Mouse (Mus musculus) intestine, postnatal 0 days (tissue): ENCODE measurements around the gene Usp29. TPM values are rescaled to one million over a fixed set of nuclear protein-coding genes. Genes with fewer than 3 reads are reported as not detected.

Experiments
- ATAC-seq: fragments of 200-750 bp; cut with Nextera tagmentation; 2 replicates; pipeline ENCODE4 v1.8.0; 2017; ENCODE audit warnings: mild to moderate bottlenecking, moderate TSS enrichment, moderate library complexity
- H3K27ac ChIP-seq: fragments of 300-500 bp; sonication (generic); 2 replicates; pipeline ENCODE4 v1.5.1; 2014; ENCODE audit warnings: mild to moderate bottlenecking, low read depth, low read length, moderate library complexity
- H3K27me3 ChIP-seq: fragments of 300-500 bp; sonication (generic); replicated peaks from 2 replicates; pipeline ENCODE4 v1.6.1; 2014; ENCODE audit warnings: low read length, mixed read lengths; ENCODE audit not compliant: control insufficient read depth, insufficient read depth
- H3K36me3 ChIP-seq: fragments of 300-500 bp; sonication (generic); 2 replicates; pipeline ENCODE4 v1.6.1; 2014; ENCODE audit warnings: mild to moderate bottlenecking, moderate library complexity; ENCODE audit not compliant: control insufficient read depth, insufficient read depth
- H3K4me1 ChIP-seq: fragments of 300-500 bp; sonication (generic); replicated peaks from 2 replicates; pipeline ENCODE4 v1.6.1; 2014; ENCODE audit warnings: antibody characterized with exemption, low read length, mixed read lengths; ENCODE audit not compliant: control insufficient read depth, insufficient read depth
- H3K4me2 ChIP-seq: fragments of 300-500 bp; sonication (generic); replicated peaks from 2 replicates; pipeline ENCODE4 v1.6.1; 2014; ENCODE audit warnings: low read depth, mild to moderate bottlenecking, moderate library complexity
- H3K4me3 ChIP-seq: fragments of 300-500 bp; sonication (generic); 2 replicates; pipeline ENCODE4 v1.5.1; 2014; ENCODE audit warnings: low read depth, low read length
- H3K9ac ChIP-seq: fragments of 300-500 bp; sonication (generic); 2 replicates; pipeline ENCODE4 v1.6.1; 2014; ENCODE audit warnings: mild to moderate bottlenecking, low read depth, low read length
- H3K9me3 ChIP-seq: fragments of 300-500 bp; sonication (generic); 2 replicates; pipeline ENCODE4 v1.6.1; 2016; ENCODE audit warnings: mixed run types; ENCODE audit not compliant: control insufficient read depth
- CTCF ChIP-seq: sonication (generic); IDR thresholded peaks from 2 replicates; pipeline ENCODE4 v1.5.1; 2016; ENCODE audit warnings: low read depth, mild to moderate bottlenecking, control low read depth, antibody characterized with exemption, moderate library complexity
- WGBS: fragments of 180-500 bp; shearing (Covaris S2); extraction: QIAGEN DNeasy Blood & Tissue Kit; methylation state at CpG from one replicate; pipeline ENCODE4 v1.1.7; 2014; 5-methylcytosine and 5-hydroxymethylcytosine counted together
- polyA plus RNA-seq: library from polyadenylated mRNA; unstranded; fragments of >200 nt; fragmentation: Nextera tagmentation; extraction: Ambion mirVana; gene quantifications from 2 replicates; pipeline ENCODE4 v1.2.1, GENCODE M21; 2015

Usp29 gene
- 0.68 and 0.71 TPM in 2 replicates for polyA plus RNA-seq

DNA sequence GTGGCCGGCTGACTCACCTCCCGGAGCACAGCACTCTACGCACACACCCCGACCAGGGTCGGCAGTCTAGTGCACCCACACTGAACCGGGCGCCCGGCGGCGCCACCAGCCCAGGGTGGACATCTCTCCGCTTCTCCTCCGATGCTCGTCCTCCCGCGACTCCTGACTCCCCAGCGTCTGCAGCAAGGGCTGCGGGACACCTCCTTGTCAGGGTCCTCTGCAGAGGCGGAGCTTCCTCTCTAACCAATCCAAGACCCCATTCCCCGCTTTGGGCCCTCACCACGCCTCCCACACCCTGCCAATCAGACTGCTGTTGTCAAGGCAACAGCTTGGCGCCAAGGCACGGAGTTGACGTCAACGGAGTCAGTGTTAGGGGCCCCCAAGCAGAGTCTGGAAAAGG, at the start of gene Usp29, which contains the start of gene Peg3:
Gene Usp29 (plus strand): TSS at position 338 of the 400 bp plus-strand sequence.
Gene Peg3 (minus strand): TSS at position 191 of the 400 bp plus-strand sequence.
- no peak for ATAC-seq
- H3K27ac ChIP-seq, result peak within 1 kb of the TSS; percentile 84
- H3K9ac ChIP-seq, result peak within 1 kb of the TSS; percentile 41
- H3K4me3 ChIP-seq, result peak within 1 kb of the TSS; percentile 52
- peaks cover 8% of the 10 kb centered on the region; the same call in 1 of the 2 replicates for H3K9me3 ChIP-seq
- H3K4me1 ChIP-seq, result no peaks in the 10 kb centered on the region
- H3K36me3 ChIP-seq, result no peaks in the 10 kb centered on the region
- peak within 1 kb of the TSS; percentile 69 for H3K4me2 ChIP-seq
- peak; percentile 45 for TF ChIP-seq CTCF
- 53% methylated on average over 24 of the region's 24 CpGs for WGBS
- H3K27me3 ChIP-seq, result no peaks in the 10 kb centered on the region

DNA sequence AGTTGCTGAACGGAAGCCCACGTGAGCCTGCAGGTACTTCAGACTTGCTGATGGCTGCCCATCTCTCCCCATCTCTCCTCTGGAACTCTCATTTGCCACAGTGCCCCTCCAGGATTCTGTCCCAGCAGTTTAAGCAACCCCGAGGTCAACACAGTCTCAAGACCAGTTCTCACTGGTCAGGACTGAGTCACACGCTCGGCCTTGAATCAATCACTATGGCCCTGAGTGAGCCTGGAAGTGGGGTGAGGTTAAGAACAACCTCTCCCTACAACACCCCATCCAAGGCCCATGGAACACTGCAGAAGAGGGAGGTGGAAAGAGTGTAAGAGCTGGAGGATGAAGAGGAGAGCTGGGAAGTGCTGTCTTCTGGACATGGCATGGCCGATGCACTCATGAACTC, 44.9 kb upstream of the Usp29 start:
- Histone ChIP-seq H3K4me2 (no peak overlapping the region), H3K9me3 (no peaks in the 10 kb centered on the region), H3K4me1 (no peaks in the 10 kb centered on the region), H3K27ac (no peak overlapping the region), H3K27me3 (no peaks in the 10 kb centered on the region), H3K9ac (no peak overlapping the region), H3K4me3 (no peak overlapping the region), H3K36me3 (no peaks in the 10 kb centered on the region)
- ATAC-seq, result no peak
- TF ChIP-seq CTCF, result no peak
- WGBS, result 94% methylated on average over 6 of the region's 6 CpGs

DNA sequence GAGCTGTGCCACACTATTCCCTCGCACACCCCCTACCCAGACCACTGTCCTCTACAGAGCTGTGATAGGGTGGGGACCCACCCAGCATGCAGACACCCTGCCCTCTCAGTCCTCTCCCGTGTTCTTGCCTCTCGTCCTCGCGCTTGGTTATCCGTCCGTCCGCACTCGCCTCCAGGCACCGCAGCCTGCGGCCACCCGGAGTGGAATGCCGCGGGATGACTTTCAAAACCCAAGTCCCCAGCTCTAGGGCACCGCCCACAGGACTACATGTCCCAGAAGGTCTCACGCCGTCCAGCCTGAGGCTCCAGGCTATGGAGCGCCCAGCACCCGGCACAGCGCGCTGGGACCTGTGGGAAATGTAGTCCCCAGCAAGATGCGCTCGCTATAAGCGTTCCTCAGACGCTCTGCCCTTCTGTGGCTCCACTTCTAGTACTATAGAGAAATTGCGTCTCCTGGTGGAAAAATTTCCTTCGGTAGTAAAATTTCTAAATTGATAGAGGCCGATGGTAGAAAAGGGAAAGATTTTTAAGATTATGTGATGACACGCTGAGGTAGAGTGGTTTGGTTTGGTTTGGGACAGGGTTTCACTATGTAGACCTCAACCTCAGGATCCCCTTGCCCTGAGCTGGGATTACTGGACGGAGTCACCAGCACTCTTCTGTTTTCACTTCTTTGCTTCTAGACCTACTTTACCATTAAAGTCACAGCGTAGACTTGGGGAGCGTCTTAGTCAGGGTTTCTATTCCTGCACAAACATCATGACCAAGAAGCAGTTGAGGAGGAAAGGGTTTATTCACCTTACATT, 33.9 kb upstream of the Usp29 start, which contains the start of gene Zim1:
Gene Zim1 (minus strand): TSS at position 210 of the 805 bp plus-strand sequence.
- H3K27ac ChIP-seq, result no peak within 1 kb of the TSS
- peak; percentile 99 for ATAC-seq
- H3K9me3 ChIP-seq, result no peaks in the 10 kb centered on the region
- H3K36me3 ChIP-seq, result no peaks in the 10 kb centered on the region
- peak; percentile 53 for TF ChIP-seq CTCF
- peak within 1 kb of the TSS; percentile 77 for H3K4me2 ChIP-seq
- H3K4me3 ChIP-seq, result peak within 1 kb of the TSS; percentile 39
- no peaks in the 10 kb centered on the region for H3K4me1 ChIP-seq
- H3K27me3 ChIP-seq, result no peaks in the 10 kb centered on the region
- no peak within 1 kb of the TSS for H3K9ac ChIP-seq
- 9% methylated on average over 32 of the region's 32 CpGs for WGBS

DNA sequence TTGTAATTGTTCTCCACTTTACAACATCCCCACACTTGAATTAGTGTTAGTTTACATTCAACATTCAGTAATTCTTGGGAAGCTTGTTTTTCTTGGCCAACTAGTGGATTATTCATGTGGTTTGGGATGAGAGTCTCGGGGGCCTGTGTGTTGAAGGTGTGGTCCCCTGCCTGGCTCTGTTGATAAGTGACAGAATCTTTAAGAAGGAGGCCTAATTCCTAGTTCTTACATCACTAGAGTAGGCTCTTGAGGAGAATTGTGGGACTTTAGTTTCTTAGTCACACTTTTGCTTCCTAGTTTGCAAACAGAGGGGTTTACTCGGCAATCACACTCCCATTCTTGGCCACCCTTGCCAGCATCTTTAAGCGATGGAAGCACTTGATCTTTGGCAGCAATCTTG, 31.1 kb upstream of the Usp29 start:
- TF ChIP-seq CTCF, result no peak
- Histone ChIP-seq H3K9me3 (no peaks in the 10 kb centered on the region), H3K36me3 (no peaks in the 10 kb centered on the region), H3K4me2 (no peak overlapping the region), H3K27ac (no peak overlapping the region), H3K4me3 (no peak overlapping the region), H3K27me3 (no peaks in the 10 kb centered on the region), H3K4me1 (no peaks in the 10 kb centered on the region), H3K9ac (no peak overlapping the region)
- WGBS, result 59% methylated on average over 3 of the region's 3 CpGs
- ATAC-seq, result no peak

DNA sequence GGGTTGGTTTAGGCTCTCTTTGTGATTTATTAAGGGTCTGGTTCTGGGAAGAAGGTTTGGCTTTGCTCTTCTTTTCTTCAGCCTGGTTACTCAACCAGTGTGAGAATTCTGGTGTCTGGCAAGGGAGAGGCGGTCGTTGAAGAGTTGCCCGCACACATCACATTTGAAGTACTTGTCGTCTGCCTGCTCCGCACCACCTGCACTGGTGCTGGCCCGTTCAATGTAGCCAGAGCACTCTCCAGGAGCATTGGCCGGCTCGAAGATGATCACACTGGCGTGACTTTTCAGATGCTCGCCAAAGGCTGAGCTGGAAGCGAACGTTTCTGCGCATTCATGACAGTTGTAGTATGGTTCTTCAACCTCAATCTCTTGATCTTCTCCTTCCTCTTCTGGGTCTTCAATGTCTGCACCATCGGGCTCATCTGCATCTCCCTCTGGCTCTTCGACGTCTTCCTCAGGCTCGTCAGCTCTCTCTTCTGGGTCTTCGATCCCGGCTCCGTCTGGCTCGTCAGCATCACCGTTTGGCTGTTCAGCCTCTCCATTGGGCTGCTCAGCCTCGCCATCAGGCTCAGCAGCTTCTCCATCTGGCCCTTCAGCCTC, 22.9 kb upstream of the Usp29 start:
- WGBS, result 91% methylated on average over 23 of the region's 23 CpGs
- H3K9ac ChIP-seq, result no peak overlapping the region
- H3K4me3 ChIP-seq, result no peak overlapping the region
- no peak for TF ChIP-seq CTCF
- peaks cover 7% of the 10 kb centered on the region for H3K36me3 ChIP-seq
- no peaks in the 10 kb centered on the region for H3K4me1 ChIP-seq
- H3K4me2 ChIP-seq, result no peak overlapping the region
- H3K27me3 ChIP-seq, result no peaks in the 10 kb centered on the region
- no peaks in the 10 kb centered on the region for H3K9me3 ChIP-seq
- no peak for ATAC-seq
- no peak overlapping the region for H3K27ac ChIP-seq

DNA sequence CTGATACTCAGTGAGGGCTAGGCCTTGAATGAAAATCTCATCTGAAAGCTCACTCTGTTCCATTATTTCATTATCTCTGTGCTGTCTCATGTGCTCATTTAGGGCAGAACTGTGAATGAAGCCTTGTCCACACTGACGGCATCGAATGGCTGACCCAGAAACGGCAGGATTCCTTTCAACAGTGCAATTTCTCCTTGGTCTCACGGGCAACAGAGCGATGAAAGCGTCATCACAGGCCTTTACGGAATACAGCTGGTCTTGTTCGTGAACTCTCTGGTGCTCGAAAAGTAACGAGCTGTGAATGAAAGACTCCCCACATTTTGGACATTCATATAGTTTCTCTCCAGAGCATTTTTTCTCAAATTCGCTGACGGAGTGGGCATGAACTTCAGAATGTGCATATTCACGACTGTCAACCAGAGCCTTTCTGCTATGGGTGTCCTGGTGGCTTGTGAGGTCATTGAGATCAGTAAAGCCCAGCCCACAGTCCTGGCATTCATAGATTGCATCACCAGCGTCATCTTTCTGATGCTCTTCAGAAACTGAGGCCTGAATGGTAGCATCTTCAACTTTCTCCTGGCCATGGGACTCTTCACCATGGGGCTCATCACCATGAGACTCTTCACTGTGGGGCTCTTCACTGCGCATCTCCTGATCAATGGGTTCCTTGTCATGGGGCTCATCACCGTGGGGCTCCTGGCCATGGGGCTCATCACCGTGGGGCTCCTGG, 21.8 kb upstream of the Usp29 start:
- no peak overlapping the region for H3K4me2 ChIP-seq
- ATAC-seq, result no peak
- H3K27me3 ChIP-seq, result no peaks in the 10 kb centered on the region
- H3K4me3 ChIP-seq, result no peak overlapping the region
- WGBS, result 85% methylated on average over 17 of the region's 17 CpGs
- H3K9ac ChIP-seq, result no peak overlapping the region
- peaks cover 7% of the 10 kb centered on the region for H3K36me3 ChIP-seq
- H3K4me1 ChIP-seq, result no peaks in the 10 kb centered on the region
- no peak for TF ChIP-seq CTCF
- no peak overlapping the region for H3K27ac ChIP-seq
- no peaks in the 10 kb centered on the region for H3K9me3 ChIP-seq
